Mouse (Mus musculus) myocyte (in vitro differentiated cells): ENCODE data around the gene Zc3h7b. TPM values are rescaled to one million over a fixed set of nuclear protein-coding genes. Genes with fewer than 3 reads are reported as not detected.
"Not testable (repeated sequence)": the region's sequence is repeated elsewhere in the genome, so short reads cannot be mapped to it uniquely, and the experiment has no call there.

Experiments
- H3K27me3 ChIP-seq: one replicate; pipeline ENCODE4 v1.6.1; 2011; ENCODE audit not compliant: control insufficient read depth, insufficient read depth, insufficient read length
- H3K36me3 ChIP-seq: one replicate; pipeline ENCODE4 v1.6.1; 2011; ENCODE audit not compliant: control insufficient read depth, insufficient read depth
- H3K4me2 ChIP-seq: one replicate; pipeline ENCODE4 v1.6.1; 2011; ENCODE audit warnings: low read depth, control low read depth
- H3K4me3 ChIP-seq: one replicate; pipeline ENCODE4 v1.5.1; 2011; ENCODE audit warnings: mild to moderate bottlenecking, control low read depth, moderate library complexity
- H3K79me2 ChIP-seq: one replicate; pipeline ENCODE4 v1.6.1; 2011; ENCODE audit not compliant: control insufficient read depth, insufficient read depth
- H3ac ChIP-seq: one replicate; pipeline ENCODE4 v1.6.1; 2011; ENCODE audit not compliant: control insufficient read depth, insufficient read length
- CEBPB ChIP-seq: IDR thresholded peaks from 2 replicates; pipeline ENCODE4 v1.6.1; 2011; ENCODE audit warnings: mild to moderate bottlenecking, moderate library complexity; ENCODE audit not compliant: poor library complexity, insufficient read depth, severe bottlenecking
- E2F4 ChIP-seq: IDR thresholded peaks from one replicate; pipeline ENCODE4 v1.6.1; 2011; ENCODE audit warnings: mild to moderate bottlenecking, control low read depth, moderate library complexity; ENCODE audit not compliant: insufficient read depth
- MAX ChIP-seq: IDR thresholded peaks from one replicate; pipeline ENCODE4 v1.6.1; 2011; ENCODE audit warnings: low read depth, mild to moderate bottlenecking, control low read depth
- MYOD1 ChIP-seq, 3 experiments: IDR thresholded peaks; one replicate each; pipeline ENCODE4 v1.6.1; 2011; ENCODE audit warnings: control low read depth in 2 of 3, low read depth in 2 of 3, mild to moderate bottlenecking in 2 of 3, moderate library complexity in 1 of 3; ENCODE audit not compliant: insufficient read length in 2 of 3, control insufficient read depth in 1 of 3
- MYOG ChIP-seq, 3 experiments: IDR thresholded peaks; one replicate each; pipeline ENCODE4 v1.6.1; 2011; ENCODE audit warnings: control low read depth in 2 of 3, low read depth in 2 of 3, mild to moderate bottlenecking in 2 of 3; ENCODE audit not compliant: insufficient read length in 2 of 3, control insufficient read depth in 1 of 3, insufficient read depth in 1 of 3
- POLR2A ChIP-seq: IDR thresholded peaks from one replicate; pipeline ENCODE4 v1.6.1; 2011; ENCODE audit warnings: low read depth, mild to moderate bottlenecking, control low read depth, moderate library complexity; ENCODE audit not compliant: insufficient read length
- POLR2AphosphoS2 ChIP-seq: IDR thresholded peaks from one replicate; pipeline ENCODE4 v1.6.1; 2011; ENCODE audit warnings: low read depth, control low read depth; ENCODE audit not compliant: insufficient read length
- REST ChIP-seq: IDR thresholded peaks from one replicate; pipeline ENCODE4 v1.6.1; 2011; ENCODE audit warnings: mild to moderate bottlenecking, control low read depth, moderate library complexity; ENCODE audit not compliant: insufficient read depth, insufficient read length
- SRF ChIP-seq: IDR thresholded peaks from one replicate; pipeline ENCODE4 v1.6.1; 2011; ENCODE audit warnings: low read depth; ENCODE audit not compliant: control insufficient read depth, insufficient read length
- TCF12 ChIP-seq: IDR thresholded peaks from one replicate; pipeline ENCODE4 v1.6.1; 2011; ENCODE audit warnings: mild to moderate bottlenecking, control low read depth; ENCODE audit not compliant: poor library complexity, insufficient read depth, severe bottlenecking
- TCF3 ChIP-seq: IDR thresholded peaks from one replicate; pipeline ENCODE4 v1.6.1; 2011; ENCODE audit warnings: low read depth, control low read depth; ENCODE audit not compliant: insufficient read length
- USF1 ChIP-seq: IDR thresholded peaks from one replicate; pipeline ENCODE4 v1.6.1; 2011; ENCODE audit warnings: low read depth, mild to moderate bottlenecking, control low read depth, moderate library complexity
- polyA plus RNA-seq: library from polyadenylated mRNA; unstranded; fragments of >200 nt; fragmentation: generic; extraction: Trizol; gene quantifications from one replicate; pipeline ENCODE4 v1.2.1, GENCODE M21; 2012; ENCODE audit warnings: missing spikeins

Zc3h7b gene
- polyA plus RNA-seq, 1 experiment, result 45.9 TPM

- H3K79me2 ChIP-seq, result no peaks in the 10 kb centered on the region
- no peaks in the 10 kb centered on the region for H3K36me3 ChIP-seq
- H3K4me3 ChIP-seq, result no peak overlapping the region
- H3K27me3 ChIP-seq, result no peaks in the 10 kb centered on the region
- no peak overlapping the region for H3ac ChIP-seq
- H3K4me2 ChIP-seq, result no peak overlapping the region
- no peak for TF ChIP-seq MYOG (IDR thresholded peaks at IDR 0.05; ENCODE audit: control insufficient read depth in 1 of 3, insufficient read depth in 1 of 3, insufficient read length in 2 of 3, low read depth in 2 of 3)
- TF ChIP-seq E2F4, result no peak
- no peak for TF ChIP-seq SRF
- no peak for TF ChIP-seq USF1
- no peak for TF ChIP-seq MYOD1 (IDR thresholded peaks at IDR 0.05; ENCODE audit: control insufficient read depth in 1 of 3, insufficient read length in 2 of 3, low read depth in 2 of 3)
- TF ChIP-seq CEBPB, result no peak
- TF ChIP-seq TCF12, result no peak
- TF ChIP-seq POLR2AphosphoS2, result no peak
- no peak for TF ChIP-seq POLR2A
- no peak for TF ChIP-seq REST
Observed at GRCm38 (mm10) chr15:81739296-81739695, 5.6 kb upstream of the Zc3h7b start.

- H3K4me3 ChIP-seq, result no peak overlapping the region
- H3K36me3 ChIP-seq, result no peaks in the 10 kb centered on the region
- H3K4me2 ChIP-seq, result no peak overlapping the region
- H3K79me2 ChIP-seq, result no peaks in the 10 kb centered on the region
- TF ChIP-seq MAX (no peak), E2F4 (no peak), REST (no peak), POLR2A (no peak), TCF12 (no peak), POLR2AphosphoS2 (no peak), MYOG (IDR thresholded peaks at IDR 0.05; ENCODE audit: control insufficient read depth in 1 of 3, insufficient read depth in 1 of 3, insufficient read length in 2 of 3, low read depth in 2 of 3) (no peak), MYOD1 (IDR thresholded peaks at IDR 0.05; ENCODE audit: control insufficient read depth in 1 of 3, insufficient read length in 2 of 3, low read depth in 2 of 3) (no peak), SRF (no peak), CEBPB (no peak), TCF3 (no peak)
- no peak overlapping the region for H3ac ChIP-seq
- H3K27me3 ChIP-seq, result no peaks in the 10 kb centered on the region
Observed at GRCm38 (mm10) chr15:81739924-81740323, 4.9 kb upstream of the Zc3h7b start.

GRCm38 (mm10) chr15:81742368-81742767 is 2.5 kb upstream of the Zc3h7b start:
- peaks cover 15% of the 10 kb centered on the region for H3K79me2 ChIP-seq
- not testable (repeated sequence) for H3K36me3 ChIP-seq, H3K4me2 ChIP-seq, H3K4me3 ChIP-seq, H3K27me3 ChIP-seq, H3ac ChIP-seq

DNA sequence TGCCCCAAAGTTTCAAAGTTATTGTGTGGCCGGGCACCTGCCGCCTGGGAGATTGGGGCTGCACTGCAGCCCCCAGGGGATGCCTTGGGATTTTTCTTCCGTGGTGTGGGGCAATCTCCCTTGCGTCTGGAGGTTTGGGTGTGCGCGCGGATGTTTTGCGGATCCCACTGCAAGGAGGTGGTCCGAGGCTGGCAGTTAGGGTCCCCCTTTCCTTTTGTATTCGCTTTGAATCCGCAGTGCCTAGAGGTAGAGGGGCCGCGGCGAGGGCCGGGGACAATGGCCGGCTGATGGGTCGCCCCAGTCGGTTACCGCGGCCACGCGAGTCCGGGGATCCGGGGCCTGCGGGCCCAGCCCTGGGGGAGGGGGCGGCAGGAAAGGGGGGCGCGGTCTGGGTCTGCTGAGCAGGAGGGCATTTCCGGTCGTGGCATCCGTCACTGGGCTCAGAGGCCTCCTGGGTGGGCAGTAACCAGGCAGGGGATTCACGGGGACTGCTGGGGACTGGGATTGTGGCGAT is 801 bp downstream of the Zc3h7b start:
- no peaks in the 10 kb centered on the region for H3K27me3 ChIP-seq
- TF ChIP-seq MAX (no peak), POLR2A (peak; percentile 36)
- H3ac ChIP-seq, result peak overlapping the region; percentile 22
- peaks cover 19% of the 10 kb centered on the region for H3K79me2 ChIP-seq
- H3K36me3 ChIP-seq, result no peaks in the 10 kb centered on the region
- peak overlapping the region; percentile 84 for H3K4me3 ChIP-seq
- H3K4me2 ChIP-seq, result peak overlapping the region; percentile 79

GRCm38 (mm10) chr15:81749742-81750141 is 4.9 kb downstream of the Zc3h7b start:
- Histone ChIP-seq H3K4me3 (no peak overlapping the region), H3K4me2 (no peak overlapping the region)

More at GRCm38 (mm10) chr15:81749742-81750141, 4.9 kb downstream of the Zc3h7b start:
- H3K79me2 ChIP-seq, result peaks cover 19% of the 10 kb centered on the region
- no peaks in the 10 kb centered on the region for H3K36me3 ChIP-seq
- TF ChIP-seq MAX (no peak), CEBPB (no peak), MYOD1 (IDR thresholded peaks at IDR 0.05; ENCODE audit: control insufficient read depth in 1 of 3, insufficient read length in 2 of 3, low read depth in 2 of 3) (no peak), MYOG (IDR thresholded peaks at IDR 0.05; ENCODE audit: control insufficient read depth in 1 of 3, insufficient read depth in 1 of 3, insufficient read length in 2 of 3, low read depth in 2 of 3) (no peak), TCF12 (no peak), SRF (no peak), E2F4 (no peak), USF1 (no peak)
- no peaks in the 10 kb centered on the region for H3K27me3 ChIP-seq
- H3ac ChIP-seq, result no peak overlapping the region
